Mouse (Mus musculus): ENCODE measurements around the gene Gm29049. TPM values are rescaled to one million over a fixed set of nuclear protein-coding genes. Genes with fewer than 3 reads are reported as not detected.
"Not testable (repeated sequence)": the region's sequence is repeated elsewhere in the genome, so short reads cannot be mapped to it uniquely, and the experiment has no call there.

Gm29049 gene
- not detected for total RNA-seq (2021)
- long read RNA-seq, experiment 1, result 0 reads
- long read RNA-seq, experiment 2, result 0 reads

DNA sequence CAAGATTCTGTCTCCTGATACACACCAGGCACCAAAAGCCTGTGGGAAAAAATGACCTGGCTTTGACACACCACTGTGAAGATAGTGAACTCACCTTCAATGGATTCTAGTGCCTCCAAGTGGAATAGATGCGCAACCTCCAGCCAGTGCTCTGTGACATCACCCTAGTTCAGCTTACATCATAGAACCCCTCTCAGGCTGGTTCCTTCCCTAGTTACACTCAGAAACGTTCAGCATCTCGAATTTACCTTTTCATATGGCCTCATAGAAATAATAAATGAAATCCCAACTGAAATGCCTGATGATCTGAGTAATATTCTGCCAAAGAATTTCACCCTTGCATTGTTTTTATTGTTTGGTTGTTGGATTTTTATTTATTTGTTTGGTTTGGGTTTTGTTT is at the start of gene Gm29049:
Gene Gm29049 (minus strand): TSS at position 101 of the 400 bp plus-strand sequence.
- DNase-seq (ENCODE audit: low spot score in 2 of 2), result not testable (repeated sequence)

Other genes starting within 250 kb of the Gm29049 start
- gene Gm20825, start 74.3 kb upstream of the Gm29049 start, total RNA-seq (2021), result not detected